Mouse (Mus musculus) thymus, adult 2 months (tissue): Measurements from ENCODE around the gene Syt11.

Experiments
- CTCF ChIP-seq: fragments of 200-500 bp; IDR thresholded peaks from 2 replicates; pipeline ENCODE4 v1.5.1; 2012; ENCODE audit warnings: mild to moderate bottlenecking, control low read depth, low read length, moderate library complexity, borderline replicate concordance; ENCODE audit not compliant: control insufficient read depth, poor library complexity, insufficient read depth; ENCODE audit errors: extremely low read depth
- POLR2A ChIP-seq: fragments of 200-500 bp; IDR thresholded peaks from 2 replicates; pipeline ENCODE4 v1.6.1; 2012; ENCODE audit warnings: mild to moderate bottlenecking, low read length, control low read depth, moderate library complexity; ENCODE audit not compliant: control insufficient read depth, poor library complexity, insufficient read depth; ENCODE audit errors: extremely low read depth

DNA sequence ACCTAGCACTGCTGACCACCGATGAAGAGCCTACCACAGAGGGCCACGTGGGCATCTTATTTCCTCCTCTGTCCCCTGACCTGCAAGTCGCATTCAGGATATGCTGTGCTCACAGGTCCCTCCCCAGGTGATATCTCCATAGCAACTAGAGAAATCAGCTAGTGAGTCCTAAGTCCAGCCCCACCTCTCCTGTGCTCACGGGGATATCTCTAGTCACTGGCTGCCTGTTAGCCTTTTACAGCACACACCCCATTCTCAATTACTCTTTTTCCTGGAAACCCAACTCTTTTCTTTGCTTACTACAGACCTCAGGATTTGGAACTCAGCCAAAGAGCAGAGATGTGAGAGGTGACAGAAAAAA is 28.1 kb downstream of the Syt11 start:
- no peak for TF ChIP-seq CTCF
- TF ChIP-seq POLR2A = no peak
